Mouse (Mus musculus) midbrain, embryonic 14.5 days (tissue): ENCODE results near the gene Gm4027. TPM values are rescaled to one million over a fixed set of nuclear protein-coding genes. Genes with fewer than 3 reads are reported as not detected.
"Not testable (repeated sequence)": the region's sequence is repeated elsewhere in the genome, so short reads cannot be mapped to it uniquely, and the experiment has no call there.

Experiments
- ATAC-seq: fragments of 200-750 bp; cut with Nextera tagmentation; 2 replicates; pipeline ENCODE4 v1.8.0; 2017; ENCODE audit warnings: moderate number of reproducible peaks, moderate library complexity; ENCODE audit not compliant: low FRiP score, low TSS enrichment
- DNase-seq: peaks from one replicate; pipeline ENCODE4 v3.0.0-alpha.2; 2015
- H3K27ac ChIP-seq: fragments of 300-500 bp; sonication (generic); replicated peaks from 2 replicates; pipeline ENCODE4 v1.5.1; 2014; ENCODE audit warnings: mild to moderate bottlenecking, low read depth, low read length, moderate library complexity
- H3K27me3 ChIP-seq: fragments of 300-500 bp; sonication (generic); 2 replicates; pipeline ENCODE4 v1.6.1; 2014; ENCODE audit warnings: low read length, control low read depth, mixed read lengths; ENCODE audit not compliant: control insufficient read depth, insufficient read depth
- H3K36me3 ChIP-seq: fragments of 300-500 bp; sonication (generic); 2 replicates; pipeline ENCODE4 v1.6.1; 2014; ENCODE audit warnings: low read length, control low read depth; ENCODE audit not compliant: control insufficient read depth, insufficient read depth
- H3K4me1 ChIP-seq: fragments of 300-500 bp; sonication (generic); 2 replicates; pipeline ENCODE4 v1.6.1; 2014; ENCODE audit warnings: mild to moderate bottlenecking, antibody characterized with exemption, low read length, control low read depth; ENCODE audit not compliant: control insufficient read depth, insufficient read depth
- H3K4me2 ChIP-seq: fragments of 300-500 bp; sonication (generic); 2 replicates; pipeline ENCODE4 v1.6.1; 2014; ENCODE audit warnings: mild to moderate bottlenecking, low read length, moderate library complexity
- H3K4me3 ChIP-seq: fragments of 300-500 bp; sonication (generic); replicated peaks from 2 replicates; pipeline ENCODE4 v1.5.1; 2014; ENCODE audit warnings: low read depth, low read length
- H3K9ac ChIP-seq: fragments of 300-500 bp; sonication (generic); replicated peaks from 2 replicates; pipeline ENCODE4 v1.6.1; 2014; ENCODE audit warnings: mild to moderate bottlenecking, low read length, moderate library complexity
- H3K9me3 ChIP-seq: fragments of 300-500 bp; sonication (generic); 2 replicates; pipeline ENCODE4 v1.6.1; 2016; ENCODE audit warnings: low read length, control low read depth, mixed read lengths; ENCODE audit not compliant: control insufficient read depth
- WGBS: fragments of 180-500 bp; shearing (Covaris S2); extraction: QIAGEN DNeasy Blood & Tissue Kit; methylation state at CpG from one replicate; pipeline ENCODE4 v1.1.7; 2014; 5-methylcytosine and 5-hydroxymethylcytosine counted together
- polyA plus RNA-seq: library from polyadenylated mRNA; unstranded; fragments of >200 nt; fragmentation: Nextera tagmentation; extraction: Ambion mirVana; gene quantifications from 2 replicates; pipeline ENCODE4 v1.2.1, GENCODE M21; 2014

The Gm4027 gene
- polyA plus RNA-seq, result not detected in 2 replicates

DNA sequence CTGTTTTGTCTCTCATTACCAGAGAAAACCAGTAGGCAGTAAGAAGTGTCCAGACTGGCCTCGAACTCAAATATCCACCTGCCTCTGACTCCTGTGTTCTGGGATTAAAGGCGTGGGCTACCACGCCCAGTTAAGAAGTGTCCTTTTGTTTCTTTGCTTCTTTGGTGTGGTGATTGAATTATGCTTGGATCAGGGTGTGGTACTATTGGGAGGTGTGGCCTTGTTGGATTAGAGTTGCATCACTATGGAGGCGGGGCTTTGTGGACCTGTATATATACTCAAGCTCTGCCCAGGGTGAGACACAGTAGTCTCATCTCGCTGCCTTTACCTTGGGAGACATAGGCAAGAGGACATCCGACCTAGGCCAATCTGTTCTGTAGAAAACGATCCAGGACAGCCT, at the start of gene Gm4027:
TSS of gene Gm4027 (plus strand) at position 301 of the 400 bp plus-strand sequence.
- H3K36me3 ChIP-seq, H3K4me3 ChIP-seq, ATAC-seq, H3K4me2 ChIP-seq, H3K9me3 ChIP-seq, H3K27me3 ChIP-seq, H3K27ac ChIP-seq, DNase-seq, H3K4me1 ChIP-seq, H3K9ac ChIP-seq: not testable (repeated sequence)
- WGBS, result 83% methylated on average over 6 of the region's 7 CpGs

GRCm38 (mm10) chr12:87601388-87601787, 17.3 kb upstream of the Gm4027 start:
- WGBS, result 8% methylated on average over 2 of the region's 2 CpGs
- H3K4me2 ChIP-seq, DNase-seq: not testable (repeated sequence)

GRCm38 (mm10) chr12:87602388-87602787, 16.3 kb upstream of the Gm4027 start, which contains the start of gene Oog1:
Gene Oog1 (plus strand): TSS chr12:87602688.
- ATAC-seq, DNase-seq: not testable (repeated sequence)
- 74% methylated on average over 1 of the region's 2 CpGs for WGBS

More at GRCm38 (mm10) chr12:87601388-87601787, 17.3 kb upstream of the Gm4027 start:
- H3K27ac ChIP-seq, H3K4me1 ChIP-seq, H3K27me3 ChIP-seq, H3K36me3 ChIP-seq, ATAC-seq, H3K4me3 ChIP-seq, H3K9ac ChIP-seq, H3K9me3 ChIP-seq: not testable (repeated sequence)

DNA sequence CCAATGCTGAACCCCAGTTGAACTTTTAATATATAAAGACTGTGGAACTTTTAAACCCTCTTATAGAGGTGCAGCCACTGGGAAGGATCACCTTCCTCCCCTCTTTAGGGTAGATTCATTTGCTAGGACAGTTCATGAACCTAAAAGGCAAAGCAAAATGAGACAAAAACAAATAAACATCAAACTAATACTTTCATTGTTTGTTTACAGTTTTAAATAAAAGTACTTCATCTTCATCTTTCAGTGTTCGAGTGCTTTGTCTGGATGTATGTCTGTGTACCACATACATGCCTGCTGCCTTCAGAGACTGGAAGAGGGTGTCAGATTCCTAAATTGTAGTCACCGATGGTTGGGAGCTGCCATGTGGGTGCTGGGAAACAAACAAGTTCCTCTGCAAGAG, 25.9 kb downstream of the Gm4027 start, which contains the start of gene Gm16381:
TSS of gene Gm16381 (minus strand) at position 101 of the 400 bp plus-strand sequence.
- H3K27me3 ChIP-seq, H3K9me3 ChIP-seq, H3K9ac ChIP-seq, ATAC-seq, H3K4me1 ChIP-seq, H3K36me3 ChIP-seq, H3K4me3 ChIP-seq, DNase-seq, H3K4me2 ChIP-seq, H3K27ac ChIP-seq: not testable (repeated sequence)
- 80% methylated on average over 1 of the region's 2 CpGs for WGBS

More at GRCm38 (mm10) chr12:87602388-87602787, 16.3 kb upstream of the Gm4027 start, which contains the start of gene Oog1:
- H3K27ac ChIP-seq, H3K9me3 ChIP-seq, H3K9ac ChIP-seq, H3K4me1 ChIP-seq, H3K4me3 ChIP-seq, H3K36me3 ChIP-seq, H3K27me3 ChIP-seq, H3K4me2 ChIP-seq: not testable (repeated sequence)

DNA sequence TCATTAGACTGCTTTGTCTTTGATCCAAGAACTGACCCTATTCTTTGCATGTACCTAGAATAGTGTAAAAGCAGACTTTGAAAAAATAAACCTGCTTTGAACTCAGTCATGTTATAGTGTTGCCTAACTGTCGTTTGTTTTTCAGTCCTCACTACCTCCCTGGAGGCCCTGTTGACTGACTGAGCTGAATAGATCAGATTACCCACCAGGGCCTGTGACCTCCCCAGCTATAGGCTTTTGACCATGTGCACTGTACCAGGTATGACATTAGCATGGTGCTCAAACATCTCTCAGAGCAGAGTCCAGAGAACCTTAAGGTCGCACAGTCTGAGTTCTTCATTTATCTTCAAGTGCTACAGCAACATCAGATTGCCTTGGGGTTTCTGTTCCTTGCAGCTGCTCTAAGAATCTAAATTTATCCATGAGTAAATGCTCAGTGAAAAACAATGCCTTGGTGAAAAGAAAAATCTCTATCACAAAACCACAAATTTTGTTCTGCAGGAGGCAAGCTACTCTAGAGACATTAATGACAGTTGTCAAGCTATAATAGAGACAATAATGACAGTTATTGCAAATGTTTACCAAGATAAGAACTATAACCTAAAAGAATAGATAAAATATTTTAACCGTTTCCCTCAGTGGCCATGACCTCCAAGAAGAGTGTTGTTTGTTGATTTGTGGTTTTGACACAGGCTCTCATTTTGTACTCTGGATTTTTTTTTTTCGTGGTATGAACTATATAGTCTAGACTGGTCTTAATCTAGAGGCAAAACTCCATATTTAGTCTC, 34.4 kb downstream of the Gm4027 start:
- not testable (repeated sequence) for ATAC-seq, H3K36me3 ChIP-seq, H3K9ac ChIP-seq, DNase-seq, H3K27ac ChIP-seq, H3K4me1 ChIP-seq, H3K4me3 ChIP-seq, H3K4me2 ChIP-seq, H3K27me3 ChIP-seq, H3K9me3 ChIP-seq
- WGBS, result 63% methylated on average over 2 of the region's 4 CpGs

Other genes starting within 250 kb of the Gm4027 start
- 58.0 and 69.0 TPM in 2 replicates for gene Sptlc2, start 230.5 kb upstream of the Gm4027 start, polyA plus RNA-seq
- 228 and 258 TPM in 2 replicates for gene Slirp, start 175.0 kb upstream of the Gm4027 start, polyA plus RNA-seq
- gene Alkbh1, start 174.9 kb upstream of the Gm4027 start, polyA plus RNA-seq, result 35.0 and 42.9 TPM in 2 replicates
- 108 and 121 TPM in 2 replicates for gene Snw1, start 146.6 kb upstream of the Gm4027 start, polyA plus RNA-seq
- not detected in 2 replicates for gene Gm5788, start 124.1 kb upstream of the Gm4027 start, polyA plus RNA-seq
- not detected in 2 replicates for gene Gm8300, start 104.6 kb upstream of the Gm4027 start, polyA plus RNA-seq
- gene Oog1, start 16.2 kb upstream of the Gm4027 start, polyA plus RNA-seq, result not detected in 2 replicates
- not detected in 2 replicates for gene Gm16381, start 25.8 kb downstream of the Gm4027 start, polyA plus RNA-seq
- gene Gm21319, start 156.9 kb downstream of the Gm4027 start, polyA plus RNA-seq, result not detected in 2 replicates
- gene Gm21936, start 176.6 kb downstream of the Gm4027 start, polyA plus RNA-seq, result not detected in 2 replicates
- not detected in 2 replicates for gene BB287469, start 197.7 kb downstream of the Gm4027 start, polyA plus RNA-seq
- not detected in 2 replicates for gene Gm2001, start 223.5 kb downstream of the Gm4027 start, polyA plus RNA-seq